Mouse (Mus musculus) liver, adult 2 months (tissue): ENCODE measurements around the gene Arglu1. TPM values are rescaled to one million over a fixed set of nuclear protein-coding genes. Genes with fewer than 3 reads are reported as not detected.
A peak's percentile ranks its signal among the peaks of the same experiment; 100 is the strongest.

ENCODE experiments used
- DNase-seq: peaks from one replicate; pipeline ENCODE4 v3.0.0-alpha.2; 2011; ENCODE audit warnings: low read depth, low spot score; ENCODE audit errors: extremely low read depth
- H3K27ac ChIP-seq: fragments of 200-500 bp; replicated peaks from 2 replicates; pipeline ENCODE4 v1.5.1; 2012; ENCODE audit warnings: low read depth, mild to moderate bottlenecking, control low read depth, inconsistent platforms, low read length; ENCODE audit not compliant: insufficient read depth
- H3K27me3 ChIP-seq: fragments of 200-500 bp; 2 replicates; pipeline ENCODE4 v1.6.1; 2012; ENCODE audit warnings: mild to moderate bottlenecking, moderate library complexity, low read length, inconsistent platforms; ENCODE audit not compliant: control insufficient read depth, insufficient read depth
- H3K36me3 ChIP-seq: fragments of 200-500 bp; 2 replicates; pipeline ENCODE4 v1.6.1; 2012; ENCODE audit warnings: low read length, inconsistent platforms; ENCODE audit not compliant: control insufficient read depth, insufficient read depth
- H3K4me1 ChIP-seq: fragments of 200-500 bp; 2 replicates; pipeline ENCODE4 v1.6.1; 2011; ENCODE audit warnings: low read length; ENCODE audit not compliant: control insufficient read depth, insufficient read depth
- H3K4me3 ChIP-seq: fragments of 200-500 bp; 2 replicates; pipeline ENCODE4 v1.5.1; 2011; ENCODE audit warnings: low read depth, mild to moderate bottlenecking, control low read depth, low read length, moderate library complexity; ENCODE audit not compliant: insufficient read depth
- H3K79me2 ChIP-seq: fragments of 200-500 bp; 2 replicates; pipeline ENCODE4 v1.6.1; 2012; ENCODE audit warnings: inconsistent platforms, mild to moderate bottlenecking, low read length, moderate library complexity; ENCODE audit not compliant: control insufficient read depth, insufficient read depth
- H3K9ac ChIP-seq: fragments of 200-500 bp; 2 replicates; pipeline ENCODE4 v1.6.1; 2012; ENCODE audit warnings: low read depth, mild to moderate bottlenecking, control low read depth, inconsistent platforms, low read length
- CTCF ChIP-seq: fragments of 200-500 bp; IDR thresholded peaks from 2 replicates; pipeline ENCODE4 v1.5.1; 2011; ENCODE audit warnings: low read depth, low read length, control low read depth
- POLR2A ChIP-seq: fragments of 200-500 bp; IDR thresholded peaks from 2 replicates; pipeline ENCODE4 v1.6.1; 2011; ENCODE audit warnings: low read length, control low read depth; ENCODE audit not compliant: insufficient read depth; ENCODE audit errors: extremely low read depth
- WGBS: fragments of 180-500 bp; shearing (Covaris S2); methylation state at CpG from one replicate; pipeline ENCODE4 v1.1.7; 2018; 5-methylcytosine and 5-hydroxymethylcytosine counted together
- polyA plus RNA-seq: library from polyadenylated mRNA; depleted of rRNA; stranded (reverse); fragments of >200 nt; gene quantifications from 2 replicates; pipeline ENCODE4 v1.2.3, GENCODE M21; 2012; rRNA removed
- total RNA-seq: library from RNA; depleted of rRNA; stranded (reverse); fragments of >200 nt; gene quantifications from 2 replicates; pipeline ENCODE4 v1.2.3, GENCODE M21; 2014; rRNA removed

Gene Arglu1
- 18.5 and 19.2 TPM in 2 replicates for total RNA-seq
- polyA plus RNA-seq, result 6.1 and 11.5 TPM in 2 replicates

- WGBS, result under 1% methylated on average over 80 of the region's 81 CpGs
- TF ChIP-seq CTCF, result no peak
- peak; percentile 76 for TF ChIP-seq POLR2A
- H3K9ac ChIP-seq, result peak within 1 kb of the TSS; percentile 96
- H3K4me1 ChIP-seq, result peaks cover 12% of the 10 kb centered on the region
- H3K27ac ChIP-seq, result peak within 1 kb of the TSS; percentile 69
- no peaks in the 10 kb centered on the region for H3K36me3 ChIP-seq
- H3K79me2 ChIP-seq, result peaks cover 30% of the 10 kb centered on the region; the same call in 1 of the 2 replicates
- 0 out of 2 replicates have a peak, but pooled peaks cover 3% of the 10 kb centered on the region for H3K27me3 ChIP-seq
- peak within 1 kb of the TSS; percentile 98 for H3K4me3 ChIP-seq
- peak; percentile 65 for DNase-seq
Observed at GRCm38 (mm10) chr8:8690146-8691092, at the start of gene Arglu1. Arglu1 (minus strand) TSS chr8:8690521.

GRCm38 (mm10) chr8:8737271-8737670, 47.0 kb upstream of the Arglu1 start:
- no peak overlapping the region for H3K27ac ChIP-seq
- 92% methylated on average over 3 of the region's 3 CpGs for WGBS
- no peaks in the 10 kb centered on the region for H3K27me3 ChIP-seq
- TF ChIP-seq POLR2A (no peak), CTCF (no peak)
- no peaks in the 10 kb centered on the region for H3K36me3 ChIP-seq
- H3K79me2 ChIP-seq, result no peaks in the 10 kb centered on the region
- DNase-seq, result no peak
- H3K4me1 ChIP-seq, result no peaks in the 10 kb centered on the region
- H3K9ac ChIP-seq, result no peak overlapping the region
- no peak overlapping the region for H3K4me3 ChIP-seq

GRCm38 (mm10) chr8:8736826-8737225, 46.5 kb upstream of the Arglu1 start:
- H3K9ac ChIP-seq, result no peak overlapping the region
- no peaks in the 10 kb centered on the region for H3K4me1 ChIP-seq
- H3K27me3 ChIP-seq, result no peaks in the 10 kb centered on the region
- 90% methylated on average over 8 of the region's 8 CpGs for WGBS
- H3K27ac ChIP-seq, result no peak overlapping the region
- no peaks in the 10 kb centered on the region for H3K36me3 ChIP-seq
- no peak for TF ChIP-seq POLR2A
- no peak for TF ChIP-seq CTCF
- no peak overlapping the region for H3K4me3 ChIP-seq
- no peak for DNase-seq
- no peaks in the 10 kb centered on the region for H3K79me2 ChIP-seq

- WGBS, result 11% methylated on average over 4 of the region's 4 CpGs
- H3K9ac ChIP-seq, result no peak overlapping the region
- no peak overlapping the region for H3K4me3 ChIP-seq
- H3K79me2 ChIP-seq, result no peaks in the 10 kb centered on the region
- TF ChIP-seq CTCF (peak; percentile 63), POLR2A (no peak)
- H3K27me3 ChIP-seq, result no peaks in the 10 kb centered on the region
- H3K36me3 ChIP-seq, result no peaks in the 10 kb centered on the region
- DNase-seq, result peak; percentile 30
- no peak overlapping the region for H3K27ac ChIP-seq
- no peaks in the 10 kb centered on the region for H3K4me1 ChIP-seq
Observed at GRCm38 (mm10) chr8:8733804-8734203, 43.5 kb upstream of the Arglu1 start.

GRCm38 (mm10) chr8:8728643-8729042, 38.3 kb upstream of the Arglu1 start:
- TF ChIP-seq CTCF (no peak), POLR2A (no peak)
- no peak for DNase-seq
- WGBS, result 96% methylated on average over 2 of the region's 2 CpGs
- no peaks in the 10 kb centered on the region for H3K4me1 ChIP-seq
- H3K27me3 ChIP-seq, result no peaks in the 10 kb centered on the region
- no peak overlapping the region for H3K27ac ChIP-seq
- no peak overlapping the region for H3K4me3 ChIP-seq
- no peaks in the 10 kb centered on the region for H3K36me3 ChIP-seq
- no peaks in the 10 kb centered on the region for H3K79me2 ChIP-seq
- H3K9ac ChIP-seq, result no peak overlapping the region

- no peak overlapping the region for H3K9ac ChIP-seq
- TF ChIP-seq CTCF, result no peak
- no peak for TF ChIP-seq POLR2A
- no peaks in the 10 kb centered on the region for H3K27me3 ChIP-seq
- H3K79me2 ChIP-seq, result no peaks in the 10 kb centered on the region
- WGBS, result 68% methylated on average over 2 of the region's 2 CpGs
- H3K4me3 ChIP-seq, result no peak overlapping the region
- no peaks in the 10 kb centered on the region for H3K36me3 ChIP-seq
- H3K4me1 ChIP-seq, result no peaks in the 10 kb centered on the region
- no peak for DNase-seq
- H3K27ac ChIP-seq, result no peak overlapping the region
Observed at GRCm38 (mm10) chr8:8726547-8726946, 36.2 kb upstream of the Arglu1 start.
